Mouse (Mus musculus): ENCODE measurements around the gene Clpx. TPM values are rescaled to one million over a fixed set of nuclear protein-coding genes. Genes with fewer than 3 reads are reported as not detected.

Gene Clpx
- total and polyA plus RNA-seq, 3 experiments: 31.1 to 45.6 (median 34.5) TPM

- no peak overlapping the region for H3K27ac ChIP-seq (ENCODE audit: insufficient read depth, low read depth)
- H3K36me3 ChIP-seq (replicated peaks in 1 of 2; ENCODE audit: control insufficient read depth in 1 of 2, insufficient read depth in 1 of 2, low read length in 1 of 2): peaks cover 40 to 73% of the 10 kb centered on the region in 2 experiments
- no peak overlapping the region for H3K9ac ChIP-seq (ENCODE audit: insufficient read depth, low read depth)
- TF ChIP-seq GABPA (IDR thresholded peaks at IDR 0.05; ENCODE audit: insufficient replicate concordance, low read depth, low read length): no peak
- TF ChIP-seq MAZ (IDR thresholded peaks at IDR 0.05; ENCODE audit: low read depth, low read length): no peak
- TF ChIP-seq SIN3A (IDR thresholded peaks at IDR 0.05; ENCODE audit: low read length): no peak
- TF ChIP-seq ZKSCAN1 (IDR thresholded peaks at IDR 0.05; ENCODE audit: borderline replicate concordance, low read depth, low read length): no peak
- no peak for TF ChIP-seq KAT2A (IDR thresholded peaks at IDR 0.05; ENCODE audit: insufficient replicate concordance, low read length)
- no peak for TF ChIP-seq IRF4 (IDR thresholded peaks at IDR 0.05; ENCODE audit: low read depth, low read length)
- TF ChIP-seq ZNF384 (IDR thresholded peaks at IDR 0.05; ENCODE audit: low read depth, low read length): no peak
- TF ChIP-seq MAFK (IDR thresholded peaks at IDR 0.05; ENCODE audit: insufficient replicate concordance, low read length): no peak
- no peak for TF ChIP-seq BHLHE40 (IDR thresholded peaks at IDR 0.05; ENCODE audit: low read depth, low read length)
- TF ChIP-seq EP300 (IDR thresholded peaks at IDR 0.05; ENCODE audit: low read length): no peak
- no peak for TF ChIP-seq NELFE (IDR thresholded peaks at IDR 0.05; ENCODE audit: low read depth, low read length)
- TF ChIP-seq TCF12 (IDR thresholded peaks at IDR 0.05; ENCODE audit: low read depth, low read length): no peak
- no peak for TF ChIP-seq PAX5 (IDR thresholded peaks at IDR 0.05; ENCODE audit: low read length)
- no peak for TF ChIP-seq USF2 (conservative IDR thresholded peaks at IDR 0.05; ENCODE audit: low read depth, low read length)
- no peaks in the 10 kb centered on the region for H3K79me2 ChIP-seq (replicated peaks; ENCODE audit: control insufficient read depth, extremely low read depth, insufficient read depth, poor library complexity, severe bottlenecking)
- in situ Hi-C loops (cut with MboI; ENCODE audit: low pct_ligation_motif_present, low pct_unique_long_range_greater_than_20kb, low sequenced_read_pairs): no loop called here
- H3K27me3 ChIP-seq (replicated peaks): no peaks in the 10 kb centered on the region
- DNase-seq (ENCODE audit: extremely low read depth): no peak
- no peak overlapping the region for H3K4me2 ChIP-seq (ENCODE audit: insufficient read depth, low read depth, poor library complexity, severe bottlenecking)
- H3K4me3 ChIP-seq (replicated peaks in 1 of 3; ENCODE audit: low read depth in 2 of 3, low read length in 2 of 3, poor library complexity in 1 of 3): no peak overlapping the region
- no peaks in the 10 kb centered on the region for H3K9me3 ChIP-seq (replicated peaks; ENCODE audit: low read length)
- H3K4me1 ChIP-seq (ENCODE audit: control insufficient read depth in 1 of 2, insufficient read depth in 2 of 2): no peaks in the 10 kb centered on the region
- dilution Hi-C loops (cut with MboI; ENCODE audit: extremely low pct_ligation_motif_present, extremely low pct_unique_long_range_greater_than_20kb, low sequenced_read_pairs): no loop called here
Measured at GRCm38 (mm10) chr9:65312669-65313357, 18.8 kb downstream of the Clpx start.

- no peaks in the 10 kb centered on the region for H3K9me3 ChIP-seq (replicated peaks; ENCODE audit: low read length)
- dilution Hi-C loops (cut with MboI; ENCODE audit: extremely low pct_ligation_motif_present, extremely low pct_unique_long_range_greater_than_20kb, low sequenced_read_pairs) (no loop called here), in situ Hi-C loops (cut with MboI; ENCODE audit: low pct_ligation_motif_present, low pct_unique_long_range_greater_than_20kb, low sequenced_read_pairs) (no loop called here)
- peaks cover 41 to 72% of the 10 kb centered on the region in 2 experiments for H3K36me3 ChIP-seq (replicated peaks in 1 of 2; ENCODE audit: control insufficient read depth in 1 of 2, insufficient read depth in 1 of 2, low read length in 1 of 2)
- H3K27me3 ChIP-seq (replicated peaks): no peaks in the 10 kb centered on the region
- H3K27ac ChIP-seq (ENCODE audit: insufficient read depth, low read depth): no peak overlapping the region
- no peak overlapping the region for H3K4me3 ChIP-seq (replicated peaks in 1 of 3; ENCODE audit: low read depth in 2 of 3, low read length in 2 of 3, poor library complexity in 1 of 3)
- H3K9ac ChIP-seq (ENCODE audit: insufficient read depth, low read depth): no peak overlapping the region
- H3K4me2 ChIP-seq (ENCODE audit: insufficient read depth, low read depth, poor library complexity, severe bottlenecking): no peak overlapping the region
- TF ChIP-seq ETS1 (conservative IDR thresholded peaks at IDR 0.05; ENCODE audit: low read depth, low read length) (no peak), JUN (IDR thresholded peaks at IDR 0.05; ENCODE audit: insufficient read depth, low read depth, low read length) (no peak), ZNF384 (IDR thresholded peaks at IDR 0.05; ENCODE audit: low read depth, low read length) (no peak), NELFE (IDR thresholded peaks at IDR 0.05; ENCODE audit: low read depth, low read length) (no peak), MAFK (IDR thresholded peaks at IDR 0.05; ENCODE audit: insufficient replicate concordance, low read length) (no peak), MYC (IDR thresholded peaks at IDR 0.05; ENCODE audit: low read depth, low read length) (no peak), POLR2AphosphoS2 (IDR thresholded peaks at IDR 0.05; ENCODE audit: low read depth, low read length) (no peak)
- H3K4me1 ChIP-seq (ENCODE audit: control insufficient read depth in 1 of 2, insufficient read depth in 2 of 2): no peaks in the 10 kb centered on the region
- H3K79me2 ChIP-seq (replicated peaks; ENCODE audit: control insufficient read depth, extremely low read depth, insufficient read depth, poor library complexity, severe bottlenecking): no peaks in the 10 kb centered on the region
- DNase-seq (ENCODE audit: extremely low read depth): no peak
Measured at GRCm38 (mm10) chr9:65313846-65314245, 19.8 kb downstream of the Clpx start.

Data from CH12.LX (cell line).